Mouse (Mus musculus): ENCODE measurements around the gene Msh4.
"Not testable (repeated sequence)": the region's sequence is repeated elsewhere in the genome, so short reads cannot be mapped to it uniquely, and the experiment has no call there.

The Msh4 gene

DNA sequence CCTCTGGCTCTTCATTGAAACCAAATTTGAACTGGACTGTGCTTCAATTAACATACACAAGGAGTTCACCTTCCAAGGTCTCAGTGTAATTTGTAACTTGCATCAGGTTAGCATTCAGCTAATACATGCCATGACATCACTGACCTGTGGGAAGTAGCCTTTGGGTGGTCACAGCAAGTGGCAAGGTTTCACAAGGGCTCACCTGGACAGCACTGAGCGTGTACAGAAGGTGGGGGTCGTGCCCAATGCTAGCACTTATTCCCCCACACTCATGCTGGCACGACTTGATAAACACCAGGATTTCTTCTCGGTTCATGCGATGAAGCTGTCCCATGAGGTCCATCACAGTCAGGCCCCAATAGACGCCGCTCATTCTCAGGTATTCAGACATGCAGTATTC is 4.6 kb upstream of the Msh4 start:
- DNase-seq, result no peak

DNA sequence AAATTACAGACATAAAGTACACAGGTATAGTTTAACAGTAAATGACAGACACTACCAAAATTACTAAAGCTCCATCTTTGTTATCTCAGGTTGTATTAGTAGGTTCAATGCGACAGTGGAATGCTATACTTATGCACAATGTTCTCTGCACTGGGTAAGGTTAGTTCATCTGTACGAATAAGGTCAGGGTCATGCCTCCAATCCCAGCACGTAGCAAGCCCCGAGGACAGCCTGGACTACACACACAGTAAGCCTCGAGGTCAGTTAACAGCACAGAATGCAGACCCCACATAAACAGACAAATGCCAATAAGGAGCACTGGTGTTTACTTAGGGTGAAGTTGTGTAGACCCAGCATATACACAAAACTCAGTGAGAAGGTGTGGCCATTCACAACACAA is 3.0 kb upstream of the Msh4 start:
- no peak for DNase-seq

GRCm38 (mm10) chr3:153905251-153906135 is 445 bp downstream of the Msh4 start:
- DNase-seq, result no peak

GRCm38 (mm10) chr3:153904586-153904985 is 1.4 kb downstream of the Msh4 start:
- DNase-seq, result no peak

DNA sequence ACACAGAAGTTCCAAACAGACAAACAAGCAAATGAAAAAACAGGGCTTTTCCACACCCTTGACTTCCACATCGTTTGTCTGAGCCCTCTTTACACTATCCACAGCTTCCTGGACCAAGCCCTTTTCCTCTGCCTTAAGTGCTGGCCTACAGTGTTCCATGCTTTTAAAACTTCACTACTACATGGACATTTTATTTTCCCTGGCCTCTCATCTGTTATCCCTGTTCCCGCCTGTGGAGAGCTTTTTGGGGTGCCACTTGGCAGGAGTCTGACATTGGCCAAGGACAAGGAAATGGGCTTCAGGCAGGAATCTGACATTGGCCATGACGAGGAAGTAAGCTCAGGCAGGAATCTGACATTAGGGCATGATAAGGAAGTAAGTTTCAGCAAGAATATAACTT is 3.3 kb downstream of the Msh4 start:
- DNase-seq, result no peak

- DNase-seq, result no peak
Observed at GRCm38 (mm10) chr3:153901904-153902303, 4.0 kb downstream of the Msh4 start.

- no peak for DNase-seq
Observed at GRCm38 (mm10) chr3:153897216-153897615, 8.7 kb downstream of the Msh4 start.

DNA sequence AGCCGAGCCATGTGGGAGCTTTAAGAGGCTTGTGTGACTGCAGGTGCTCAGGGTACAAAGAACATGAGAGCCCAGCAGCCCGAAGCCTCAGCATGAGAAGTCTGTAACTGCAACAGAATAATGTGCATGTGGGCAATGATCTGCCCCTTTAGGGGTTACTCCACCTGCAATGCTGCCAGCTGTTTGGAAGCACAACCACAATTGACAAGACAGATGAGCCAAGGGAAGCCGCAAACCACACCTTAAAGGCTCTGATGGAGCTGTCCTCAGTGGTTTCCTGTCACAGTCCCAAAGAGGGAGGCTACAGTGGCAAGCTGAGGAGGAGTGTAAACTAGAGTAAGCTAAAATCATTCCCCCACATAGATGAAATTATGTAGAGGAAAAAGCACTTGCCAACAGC is 10.5 kb downstream of the Msh4 start:
- DNase-seq, result no peak

- no peak for DNase-seq
Observed at GRCm38 (mm10) chr3:153889188-153889781, 16.7 kb downstream of the Msh4 start.

GRCm38 (mm10) chr3:153888141-153888540 is 17.8 kb downstream of the Msh4 start:
- DNase-seq, result no peak

- no peak for DNase-seq
Observed at GRCm38 (mm10) chr3:153886296-153886695, 19.6 kb downstream of the Msh4 start.

- no peak for DNase-seq
Observed at GRCm38 (mm10) chr3:153871396-153871795, 34.5 kb downstream of the Msh4 start.

DNA sequence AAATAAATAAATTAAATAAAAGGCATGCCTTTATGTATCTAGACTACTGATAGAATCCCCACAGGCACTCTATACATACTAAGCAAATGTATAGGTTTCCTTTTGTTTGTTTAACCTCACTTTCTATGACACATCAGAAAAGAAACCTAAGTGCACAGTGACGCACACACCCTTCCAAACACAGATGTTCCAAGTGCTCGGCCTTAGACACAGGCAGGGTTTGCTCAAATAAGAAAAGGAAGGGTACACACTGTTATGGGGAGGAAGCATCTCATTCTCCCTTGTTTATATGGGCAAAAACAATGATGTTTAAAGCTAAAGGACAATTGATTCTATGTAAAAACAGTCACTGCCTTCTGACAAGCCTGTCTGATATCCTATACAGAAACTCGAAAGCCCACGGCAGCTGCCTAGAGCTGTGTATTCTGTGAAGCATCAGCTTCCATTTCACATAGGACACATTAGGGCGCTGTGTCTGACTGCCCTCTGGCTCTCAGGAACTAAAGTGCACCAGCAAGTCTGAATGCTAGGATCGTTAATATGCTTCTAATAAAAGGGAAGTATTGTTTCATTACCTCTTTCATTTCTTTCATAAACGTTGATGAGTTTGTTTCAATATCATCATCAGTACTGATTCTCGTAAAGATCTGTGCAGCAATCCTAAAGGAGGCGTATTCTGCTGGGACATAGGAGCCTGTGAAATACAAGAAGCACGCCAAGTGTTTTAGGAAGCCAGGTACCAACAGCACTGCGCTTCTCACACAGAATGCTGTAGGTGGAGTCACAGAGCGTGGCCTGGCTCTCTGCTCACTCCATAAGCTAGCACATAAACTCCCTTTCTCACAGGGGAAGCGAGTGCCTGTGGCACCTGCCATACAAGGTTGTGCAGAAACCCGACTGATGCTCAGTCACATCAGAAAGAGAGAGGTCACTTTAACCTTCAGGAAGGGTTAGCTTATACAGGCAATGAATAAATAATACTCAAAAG is 38.5 kb downstream of the Msh4 start:
- no peak for DNase-seq

- DNase-seq, result no peak
Observed at GRCm38 (mm10) chr3:153864636-153865429, 41.1 kb downstream of the Msh4 start.

GRCm38 (mm10) chr3:153863816-153864215 is 42.1 kb downstream of the Msh4 start:
- DNase-seq, result no peak

DNA sequence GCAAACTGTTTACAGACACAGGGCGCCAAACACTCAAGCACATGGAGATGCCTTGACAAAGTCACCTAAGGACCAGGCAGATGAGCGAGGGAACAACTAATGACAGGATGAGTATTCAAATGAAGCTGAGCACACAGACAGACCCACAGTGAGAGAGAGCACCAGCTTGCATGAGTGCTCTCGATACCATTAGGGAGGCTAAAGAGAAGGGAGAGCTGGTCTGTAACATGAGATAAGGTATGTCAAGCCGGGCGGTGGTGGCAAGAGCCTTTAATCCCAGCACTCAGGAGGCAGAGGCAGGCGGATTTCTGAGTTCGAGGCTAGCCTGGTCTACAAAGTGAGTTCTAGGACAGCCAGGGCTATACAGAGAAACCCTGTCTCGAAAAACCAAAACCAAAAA is 45.5 kb downstream of the Msh4 start:
- DNase-seq, result not testable (repeated sequence)

DNA sequence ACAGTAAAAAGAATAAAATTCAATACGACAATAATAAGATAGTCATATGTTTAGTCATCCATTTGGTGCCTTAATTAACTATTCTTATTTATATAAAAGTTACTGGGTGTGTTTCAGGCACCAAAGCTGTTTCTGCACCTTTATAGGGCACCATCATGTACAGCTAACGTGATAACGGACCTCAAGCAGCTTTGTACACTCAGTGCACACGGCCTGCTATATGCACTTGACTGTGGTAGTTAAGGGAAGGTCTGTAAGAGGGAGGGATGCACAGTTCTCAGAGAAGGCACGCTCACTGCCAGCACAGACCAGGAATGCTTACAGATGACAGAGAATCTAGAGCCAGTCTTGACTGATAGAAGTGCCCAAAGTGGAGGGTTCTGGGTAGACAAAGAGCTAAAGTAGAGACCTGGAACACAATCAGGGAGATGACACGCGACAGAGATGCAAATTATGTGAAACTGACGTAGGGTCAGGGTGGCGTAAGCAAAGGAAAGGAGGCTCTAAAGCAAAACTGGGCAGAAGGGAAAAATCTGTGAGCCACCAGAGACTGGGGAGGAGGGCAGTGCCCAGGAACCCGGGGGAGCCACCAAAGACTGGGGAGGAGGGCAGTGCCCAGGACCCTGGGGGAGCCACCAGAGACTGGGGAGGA is 47.5 kb downstream of the Msh4 start:
- no peak for DNase-seq

DNA sequence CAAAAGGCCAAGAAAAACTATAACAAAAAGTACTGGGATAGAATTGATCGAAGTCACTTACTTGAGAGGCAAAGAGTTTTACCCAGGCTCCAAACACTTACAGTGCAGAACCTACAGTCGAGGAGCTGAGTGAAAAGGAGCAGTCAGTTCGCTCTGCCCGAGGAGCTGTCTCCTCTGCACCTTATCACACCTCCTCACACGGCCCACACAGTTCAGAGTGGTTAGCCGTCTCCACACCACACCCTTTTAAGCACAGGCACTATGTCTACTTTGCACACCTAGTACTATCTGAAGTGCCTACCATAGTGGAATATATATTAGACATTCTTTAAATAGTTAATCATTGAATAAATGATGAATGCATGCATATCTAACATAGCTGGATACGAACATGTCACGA is 53.7 kb downstream of the Msh4 start:
- no peak for DNase-seq

- no peak for DNase-seq
Observed at GRCm38 (mm10) chr3:153850759-153851158, 55.2 kb downstream of the Msh4 start.

DNA sequence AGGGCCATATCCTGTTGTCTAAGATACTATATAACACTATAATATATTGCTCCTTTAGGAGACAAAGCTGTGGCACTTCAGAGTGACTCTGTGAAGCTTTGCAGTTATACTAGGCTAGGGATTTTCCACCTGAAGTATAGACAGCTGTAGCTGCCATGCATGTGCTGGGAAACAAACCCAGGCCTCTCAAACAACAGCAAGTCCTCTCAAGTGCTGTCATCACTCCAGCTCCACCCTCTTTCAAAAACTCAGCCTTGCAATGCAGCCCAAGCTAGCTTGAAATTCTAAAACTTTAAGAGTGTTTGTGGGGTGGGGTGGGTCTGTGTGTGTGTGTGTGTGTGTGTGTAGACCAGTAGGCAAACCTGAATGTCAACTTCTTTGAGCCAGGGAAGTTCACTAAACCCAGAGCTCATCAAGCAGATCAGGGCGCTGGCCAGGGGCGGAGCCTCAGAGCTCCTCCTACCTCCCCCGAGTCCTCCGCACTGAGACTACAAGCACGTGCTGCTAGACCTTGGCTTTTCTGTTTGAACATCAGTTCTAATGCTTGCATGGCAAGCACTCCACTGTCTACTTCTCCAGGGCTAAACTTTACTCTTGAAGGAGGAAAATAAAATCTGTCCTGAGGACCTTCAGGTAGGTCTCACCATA is 56.4 kb downstream of the Msh4 start:
- no peak for DNase-seq

DNA sequence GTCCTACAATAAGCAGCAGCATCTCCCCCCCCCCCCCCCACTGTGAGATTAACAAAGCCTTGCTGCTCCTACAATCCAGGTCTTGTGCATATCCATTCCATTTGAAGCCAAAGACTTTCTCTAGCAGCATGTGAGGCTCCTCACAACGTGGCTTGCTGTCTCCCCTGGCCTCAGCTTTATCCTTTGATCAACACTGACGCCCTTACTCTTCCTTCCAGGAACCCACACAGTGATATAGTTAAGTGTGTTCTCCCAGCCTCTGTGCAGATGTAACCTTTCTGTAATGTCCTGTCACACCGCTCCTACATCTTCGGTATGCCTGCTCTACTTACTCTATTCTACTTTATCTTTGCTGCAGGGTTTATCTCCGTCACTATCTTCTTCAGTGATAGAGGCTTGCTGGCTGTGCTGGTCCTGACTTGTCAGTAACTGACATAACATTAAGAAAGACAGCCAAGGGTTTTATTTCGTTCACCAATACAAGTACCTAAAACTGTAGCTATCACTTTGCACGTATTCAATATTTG is 58.7 kb downstream of the Msh4 start:
- no peak for DNase-seq
